26 mouse cellular contexts compared by ENCODE assay signal in the genomic region with DNA sequence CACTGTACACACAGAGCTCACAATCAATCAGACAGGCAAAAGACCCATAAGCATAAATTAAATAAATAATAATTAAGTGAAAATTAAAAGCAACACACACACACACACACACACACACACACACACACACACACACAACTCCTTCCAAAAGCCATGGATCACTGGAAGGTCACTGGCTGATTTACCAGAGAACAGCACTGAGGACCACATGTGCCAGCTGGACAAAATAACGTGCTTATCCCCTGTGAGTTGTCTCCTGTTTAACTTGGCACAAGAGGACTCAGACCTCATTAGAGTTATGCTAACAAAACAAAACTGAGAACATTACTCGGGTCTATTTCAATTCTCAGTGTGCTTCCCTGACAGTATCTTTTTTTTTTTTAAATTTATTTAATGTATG. TPM values are rescaled to one million over a fixed set of nuclear protein-coding genes. Genes with fewer than 3 reads are reported as not detected.
A peak's percentile ranks its signal among the peaks of the same experiment; 100 is the strongest.
DNase-seq lines count a peak whose midpoint lies in the region; ATAC-seq and TF ChIP-seq lines count a peak whose summit lies in the region.
"Had no signal": no experiment of that assay in that cellular context is flagged by ENCODE, and none has a peak within 500 bp of the region (broad histone marks: within the 10 kb centered on the region; RNA-seq: fewer than 3 reads in every experiment).

No protein-coding gene starts in this region.

- H3K36me3 ChIP-seq in liver, adult 2 months (ENCODE audit: control insufficient read depth, insufficient read depth, low read length), result peaks cover 22% of the 10 kb centered on the region
- peaks cover 10% of the 10 kb centered on the region for H3K36me3 ChIP-seq in liver, embryonic 11.5 days (ENCODE audit: control insufficient read depth, insufficient read depth, low read length)

- ATAC-seq in liver, embryonic 11.5 days (replicated peaks; ENCODE audit: low FRiP score), result no peak
- no peak for ATAC-seq in megakaryocyte progenitor cell, adult 5-6 weeks (replicated peaks; ENCODE audit: poor library complexity)
- ATAC-seq: forebrain, postnatal 0 days; hindbrain, postnatal 0 days; intestine, postnatal 0 days had no signal

- peak; percentile 22 for DNase-seq in adrenal gland, adult 2 months
- DNase-seq in adrenal gland, adult 8-10 months, result no peak
- peak; percentile 38 for DNase-seq in gastrocnemius, postnatal 25 days
- no peak for DNase-seq in gastrocnemius, postnatal 10 days
- peak; percentile 86 for DNase-seq in liver, adult 2 months (ENCODE audit: extremely low read depth, low read depth, low spot score)
- DNase-seq in liver, embryonic 11.5 days (ENCODE audit: low spot score), result no peak
- DNase-seq in urinary bladder, adult 2 months (ENCODE audit: low spot score), result no peak
- DNase-seq: adrenal gland, postnatal 25 days; cerebellum, adult 18-20 months; cerebellum, postnatal 25 days; embryo, embryonic 11 days; forebrain, postnatal 0 days; left cerebral cortex, postnatal 4 days; liver; lung, adult 18-20 months; lung, postnatal 14 days; midbrain, embryonic 14.5 days; thymus, postnatal 25 days had no signal

- no peak for TF ChIP-seq POLR2A in liver, adult 2 months (IDR thresholded peaks at IDR 0.05; ENCODE audit: extremely low read depth, insufficient read depth, low read length)

- no peaks in the 10 kb centered on the region for H3K9me3 ChIP-seq in liver, embryonic 11.5 days (ENCODE audit: control insufficient read depth, low read length)
- H3K9me3 ChIP-seq: forebrain, embryonic 10.5 days; G1E; megakaryocyte, embryonic 14.5 days; neural tube, embryonic 13.5 days had no signal

- no peaks in the 10 kb centered on the region for H3K27me3 ChIP-seq in liver, adult 2 months (ENCODE audit: control insufficient read depth, insufficient read depth, low read length)
- no peaks in the 10 kb centered on the region for H3K27me3 ChIP-seq in liver, embryonic 11.5 days (replicated peaks; ENCODE audit: control insufficient read depth, insufficient read depth, low read length)
- H3K27me3 ChIP-seq: megakaryocyte, embryonic 14.5 days; neural tube, embryonic 13.5 days had no signal

- H3K4me2 ChIP-seq in liver, embryonic 11.5 days, result no peak overlapping the region
- H3K4me2 ChIP-seq: neural tube, embryonic 13.5 days had no signal

- WGBS in liver, adult 2 months, result 10% methylated on average over 2 of the region's 2 CpGs
- 79% methylated on average over 2 of the region's 2 CpGs for WGBS in liver, embryonic 11.5 days

- peaks cover 8% of the 10 kb centered on the region for H3K4me1 ChIP-seq in liver, adult 2 months (ENCODE audit: control insufficient read depth, insufficient read depth, low read length)
- H3K4me1 ChIP-seq in liver, embryonic 11.5 days (replicated peaks; ENCODE audit: control insufficient read depth, insufficient read depth, low read length), result peaks cover 3% of the 10 kb centered on the region; the same call in 1 of the 2 replicates
- H3K4me1 ChIP-seq: forebrain, embryonic 10.5 days; neural tube, embryonic 13.5 days had no signal

- no peak overlapping the region for H3K9ac ChIP-seq in liver, adult 2 months (ENCODE audit: low read depth, low read length)
- no peak overlapping the region for H3K9ac ChIP-seq in liver, embryonic 11.5 days (ENCODE audit: low read depth, low read length)
- H3K9ac ChIP-seq: forebrain, postnatal 0 days; neural tube, embryonic 13.5 days had no signal

- H3K4me3 ChIP-seq in liver, adult 2 months (ENCODE audit: insufficient read depth, low read depth, low read length), result no peak overlapping the region
- no peak overlapping the region for H3K4me3 ChIP-seq in liver, embryonic 11.5 days (ENCODE audit: low read depth, low read length)
- H3K4me3 ChIP-seq: forebrain, embryonic 10.5 days; left cerebral cortex, adult 2 months; megakaryocyte, embryonic 14.5 days; neural tube, embryonic 13.5 days had no signal

- TF ChIP-seq CTCF in liver, adult 2 months (IDR thresholded peaks at IDR 0.05; ENCODE audit: low read depth, low read length), result no peak

- no peak overlapping the region for H3K27ac ChIP-seq in liver, adult 2 months (replicated peaks; ENCODE audit: insufficient read depth, low read depth, low read length)
- H3K27ac ChIP-seq in liver, embryonic 11.5 days (ENCODE audit: low read depth, low read length), result no peak overlapping the region
- H3K27ac ChIP-seq: forebrain, embryonic 10.5 days; hindbrain, postnatal 0 days; left cerebral cortex, adult 2 months; neural tube, embryonic 13.5 days had no signal

- H3K79me2 ChIP-seq in liver, adult 2 months (ENCODE audit: control insufficient read depth, insufficient read depth, low read length), result no peaks in the 10 kb centered on the region

RNA-seq across cellular contexts. Expression of gene Ap3s2, which starts 13.1 kb away (rescaled TPM):
- 10 to 100 TPM; 18.5 to 27.2 TPM for total RNA-seq in adrenal gland, adult 2 months (2021)
- polyA plus RNA-seq in adrenal gland, adult 2 months (2012; rRNA removed), result 17.2 and 21.7 TPM in 2 replicates
- 10 to 100 TPM; 27.3 to 32.1 (median 30.7) TPM for total RNA-seq in adrenal gland, adult 8-10 months (2022)
- total RNA-seq in gastrocnemius, postnatal 25 days (2021), result 10 to 100 TPM; 16.9 to 17.1 TPM
- 10 to 100 TPM; 20.6 to 21.9 TPM for total RNA-seq in gastrocnemius, postnatal 10 days (2021)
- total RNA-seq in liver, adult 2 months (2014; rRNA removed), result 5.6 and 6.3 TPM in 2 replicates
- 9.9 and 10.3 TPM in 2 replicates for polyA plus RNA-seq in liver, adult 2 months (2012; rRNA removed)
- 28.7 and 30.9 TPM in 2 replicates for polyA plus RNA-seq in liver, embryonic 11.5 days (2014; fragmentation: Nextera tagmentation; extraction: Ambion mirVana)
- polyA plus RNA-seq in urinary bladder, adult 2 months (2012; rRNA removed), result 13.9 and 16.0 TPM in 2 replicates
- 15.7 and 25.3 TPM in 2 replicates for total RNA-seq in megakaryocyte progenitor cell, adult 5-6 weeks (2015)
- total RNA-seq in megakaryocyte progenitor cell, adult 5-6 weeks (2017), result 6.9 and 8.2 TPM in 2 replicates

RNA-seq across cellular contexts. Expression of gene Arpin, which starts 27.8 kb away (rescaled TPM):
- 10 to 100 TPM; 15.2 to 18.9 TPM for total RNA-seq in adrenal gland, adult 2 months (2021)
- 9.5 and 12.9 TPM in 2 replicates for polyA plus RNA-seq in adrenal gland, adult 2 months (2012; rRNA removed)
- 10 to 100 TPM; 16.9 to 27.6 (median 22.9) TPM for total RNA-seq in adrenal gland, adult 8-10 months (2022)
- total RNA-seq in gastrocnemius, postnatal 25 days (2021), result 1 to 10 TPM; 3.6 to 3.8 TPM
- 1 to 10 TPM; 8.1 to 9.2 TPM for total RNA-seq in gastrocnemius, postnatal 10 days (2021)
- total RNA-seq in liver, adult 2 months (2014; rRNA removed), result 6.2 and 7.3 TPM in 2 replicates
- 3.5 and 4.0 TPM in 2 replicates for polyA plus RNA-seq in liver, adult 2 months (2012; rRNA removed)
- 9.9 and 10.6 TPM in 2 replicates for polyA plus RNA-seq in liver, embryonic 11.5 days (2014; fragmentation: Nextera tagmentation; extraction: Ambion mirVana)
- polyA plus RNA-seq in urinary bladder, adult 2 months (2012; rRNA removed), result 21.4 and 21.9 TPM in 2 replicates
- 0.15 TPM in 1 of 2 replicates, not detected in the other for total RNA-seq in megakaryocyte progenitor cell, adult 5-6 weeks (2015)
- total RNA-seq in megakaryocyte progenitor cell, adult 5-6 weeks (2017), result 0.14 TPM in 1 of 2 replicates, not detected in the other
- total RNA-seq: G1E had no signal
- polyA plus RNA-seq: G1E had no signal

RNA-seq across cellular contexts. Expression of gene Anpep, which starts 46.5 kb away (rescaled TPM):
- total RNA-seq in adrenal gland, adult 2 months (2021), result 10 to 100 TPM in 1 of 2 experiments, 1 to 10 TPM in 1; 8.9 to 12.0 TPM
- polyA plus RNA-seq in adrenal gland, adult 2 months (2012; rRNA removed), result 9.7 and 9.8 TPM in 2 replicates
- total RNA-seq in adrenal gland, adult 8-10 months (2022), result 10 to 100 TPM; 10.5 to 21.9 (median 15.4) TPM
- 1 to 10 TPM; 5.7 to 6.3 TPM for total RNA-seq in gastrocnemius, postnatal 25 days (2021)
- 10 to 100 TPM; 11.8 to 22.7 TPM for total RNA-seq in gastrocnemius, postnatal 10 days (2021)
- total RNA-seq in liver, adult 2 months (2014; rRNA removed), result 31.4 and 56.5 TPM in 2 replicates
- 92.5 and 100 TPM in 2 replicates for polyA plus RNA-seq in liver, adult 2 months (2012; rRNA removed)
- 24.2 and 28.5 TPM in 2 replicates for polyA plus RNA-seq in liver, embryonic 11.5 days (2014; fragmentation: Nextera tagmentation; extraction: Ambion mirVana)
- 32.3 and 34.2 TPM in 2 replicates for polyA plus RNA-seq in urinary bladder, adult 2 months (2012; rRNA removed)
- 1.2 and 2.3 TPM in 2 replicates for total RNA-seq in megakaryocyte progenitor cell, adult 5-6 weeks (2015)
- not detected in 2 replicates for total RNA-seq in megakaryocyte progenitor cell, adult 5-6 weeks (2017)
- polyA plus RNA-seq: G1E had no signal

Comparison
In these comparisons a context has a peak if more than half of its experiments do, and no peak if none do; other contexts are left out.
1. DNase-seq: peak in adrenal gland, adult 2 months (single experiment), gastrocnemius, postnatal 25 days (single experiment) and liver, adult 2 months (single experiment); none in adrenal gland, adult 8-10 months (single experiment), gastrocnemius, postnatal 10 days (single experiment), liver, embryonic 11.5 days (single experiment) and urinary bladder, adult 2 months (single experiment).